Mouse (Mus musculus) midbrain, embryonic 16.5 days (tissue): Measurements from ENCODE around the gene Ankrd45. TPM values are rescaled to one million over a fixed set of nuclear protein-coding genes. Genes with fewer than 3 reads are reported as not detected.

ENCODE experiments used
- ATAC-seq: fragments of 200-750 bp; cut with Nextera tagmentation; 2 replicates; pipeline ENCODE4 v1.8.0; 2017; ENCODE audit warnings: moderate TSS enrichment
- H3K27ac ChIP-seq: fragments of 300-500 bp; sonication (generic); 2 replicates; pipeline ENCODE4 v1.5.1; 2014; ENCODE audit warnings: mild to moderate bottlenecking, low read length, mixed read lengths
- H3K27me3 ChIP-seq: fragments of 300-500 bp; sonication (generic); 2 replicates; pipeline ENCODE4 v1.6.1; 2014; ENCODE audit warnings: low read depth, low read length, mixed read lengths; ENCODE audit not compliant: control insufficient read depth, insufficient read depth
- H3K36me3 ChIP-seq: fragments of 300-500 bp; sonication (generic); 2 replicates; pipeline ENCODE4 v1.6.1; 2014; ENCODE audit warnings: mild to moderate bottlenecking, low read length, moderate library complexity, mixed read lengths; ENCODE audit not compliant: control insufficient read depth, insufficient read depth
- H3K4me1 ChIP-seq: fragments of 300-500 bp; sonication (generic); 2 replicates; pipeline ENCODE4 v1.6.1; 2014; ENCODE audit warnings: mild to moderate bottlenecking, low read length, mixed read lengths; ENCODE audit not compliant: control insufficient read depth, insufficient read depth
- H3K4me2 ChIP-seq: fragments of 300-500 bp; sonication (generic); 2 replicates; pipeline ENCODE4 v1.6.1; 2014; ENCODE audit warnings: mild to moderate bottlenecking, low read length, mixed read lengths
- H3K4me3 ChIP-seq: fragments of 300-500 bp; sonication (generic); 2 replicates; pipeline ENCODE4 v1.5.1; 2014; ENCODE audit warnings: low read depth, mild to moderate bottlenecking, low read length, moderate library complexity, mixed read lengths
- H3K9ac ChIP-seq: fragments of 300-500 bp; sonication (generic); 2 replicates; pipeline ENCODE4 v1.6.1; 2014; ENCODE audit warnings: low read depth, low read length, mixed read lengths
- H3K9me3 ChIP-seq: fragments of 300-500 bp; sonication (generic); replicated peaks from 2 replicates; pipeline ENCODE4 v1.6.1; 2014; ENCODE audit warnings: mild to moderate bottlenecking, low read length, mixed read lengths; ENCODE audit not compliant: control insufficient read depth, poor library complexity, severe bottlenecking
- WGBS: fragments of 180-500 bp; shearing (Covaris S2); extraction: QIAGEN DNeasy Blood & Tissue Kit; methylation state at CpG from one replicate; pipeline ENCODE4 v1.1.7; 2014; 5-methylcytosine and 5-hydroxymethylcytosine counted together
- polyA plus RNA-seq: library from polyadenylated mRNA; unstranded; fragments of >200 nt; fragmentation: Nextera tagmentation; extraction: Ambion mirVana; gene quantifications from 2 replicates; pipeline ENCODE4 v1.2.1, GENCODE M21; 2015

Gene Ankrd45
- polyA plus RNA-seq, 1 experiment from 2014 or later: 36.1 TPM

DNA sequence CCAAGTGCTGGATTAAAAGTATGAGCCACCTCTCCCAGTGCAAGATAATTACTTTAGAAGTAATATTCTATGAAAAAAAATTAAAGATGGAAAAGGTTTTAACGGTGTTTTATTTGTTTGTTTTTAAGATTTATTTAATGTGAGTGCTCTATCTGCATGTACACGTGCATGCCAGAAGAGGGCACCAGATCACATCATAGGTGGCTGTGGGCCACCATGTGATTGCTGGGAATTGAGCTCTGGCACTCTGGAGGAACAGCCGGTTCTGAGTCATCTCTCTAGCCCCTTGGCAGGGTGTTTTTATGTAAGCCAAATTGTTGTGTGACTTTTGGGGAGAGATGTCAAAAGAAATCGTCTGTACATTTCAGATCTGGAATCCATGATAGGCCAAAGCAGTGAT, 72.0 kb downstream of the Ankrd45 start:
- Histone ChIP-seq H3K27me3 (no peaks in the 10 kb centered on the region), H3K4me3 (no peak overlapping the region), H3K9me3 (no peaks in the 10 kb centered on the region), H3K27ac (no peak overlapping the region), H3K4me2 (no peak overlapping the region), H3K36me3 (no peaks in the 10 kb centered on the region), H3K9ac (no peak overlapping the region), H3K4me1 (no peaks in the 10 kb centered on the region)
- no peak for ATAC-seq
- 31% methylated on average over 4 of the region's 4 CpGs for WGBS

DNA sequence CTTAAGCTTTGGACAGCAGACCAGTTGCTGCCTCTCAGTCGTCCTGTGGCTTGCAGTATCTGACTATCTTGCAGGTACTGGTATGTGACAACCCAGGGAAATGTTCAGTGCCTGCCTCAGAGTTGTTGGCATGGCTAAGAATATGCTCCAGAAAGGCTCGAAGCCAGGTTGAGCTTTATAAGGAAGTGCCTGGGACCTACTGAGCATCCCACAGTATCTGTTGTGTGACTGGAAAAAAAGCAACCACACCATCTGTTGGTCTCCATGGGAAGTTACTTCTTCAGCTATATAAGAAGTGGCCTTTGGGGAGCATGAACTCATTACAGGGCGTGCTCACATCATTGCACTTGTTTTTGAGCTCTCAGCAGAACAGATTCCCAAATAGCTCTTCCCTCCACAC, 77.3 kb downstream of the Ankrd45 start:
- Histone ChIP-seq H3K9me3 (no peaks in the 10 kb centered on the region), H3K27me3 (no peaks in the 10 kb centered on the region), H3K4me3 (no peak overlapping the region), H3K27ac (no peak overlapping the region), H3K36me3 (no peaks in the 10 kb centered on the region), H3K4me2 (no peak overlapping the region), H3K4me1 (no peaks in the 10 kb centered on the region), H3K9ac (no peak overlapping the region)
- ATAC-seq: no peak
- WGBS: 77% methylated on average over 3 of the region's 3 CpGs

Other genes starting within 250 kb of the Ankrd45 start
- gene Rc3h1, start 236.3 kb upstream of the Ankrd45 start, polyA plus RNA-seq: 6.1 and 6.9 TPM in 2 replicates
- gene Serpinc1, start 164.1 kb upstream of the Ankrd45 start, polyA plus RNA-seq: 3.3 and 4.5 TPM in 2 replicates
- gene Zbtb37, start 107.8 kb upstream of the Ankrd45 start, polyA plus RNA-seq: 14.0 and 15.8 TPM in 2 replicates
- 24.2 and 25.5 TPM in 2 replicates for gene Dars2, start 72.0 kb upstream of the Ankrd45 start, polyA plus RNA-seq
- 10.1 and 11.4 TPM in 2 replicates for gene Cenpl, start 72.0 kb upstream of the Ankrd45 start, polyA plus RNA-seq
- 19.6 and 19.8 TPM in 2 replicates for gene Klhl20, start 11.2 kb upstream of the Ankrd45 start, polyA plus RNA-seq
- gene Tex50, start 16.6 kb downstream of the Ankrd45 start, polyA plus RNA-seq: 1.7 and 1.8 TPM in 2 replicates
- 127 and 137 TPM in 2 replicates for gene Prdx6, start 108.5 kb downstream of the Ankrd45 start, polyA plus RNA-seq